Mouse (Mus musculus) lung, adult 2 months (tissue): ENCODE data around the gene Memo1. TPM values are rescaled to one million over a fixed set of nuclear protein-coding genes. Genes with fewer than 3 reads are reported as not detected.
"Not testable (repeated sequence)": the region's sequence is repeated elsewhere in the genome, so short reads cannot be mapped to it uniquely, and the experiment has no call there.

Source experiments
- DNase-seq: peaks from one replicate; pipeline ENCODE4 v3.0.0; 2022
- H3K4me1 ChIP-seq: fragments of 200-500 bp; 2 replicates; pipeline ENCODE4 v1.6.1; 2011; ENCODE audit warnings: low read length; ENCODE audit not compliant: control insufficient read depth, insufficient read depth
- H3K4me3 ChIP-seq: fragments of 200-500 bp; replicated peaks from 2 replicates; pipeline ENCODE3; 2011; ENCODE audit warnings: low read depth, mild to moderate bottlenecking, control low read depth, low read length; ENCODE audit errors: extremely low read depth
- CTCF ChIP-seq: fragments of 200-500 bp; IDR thresholded peaks from 2 replicates; pipeline ENCODE4 v1.5.1; 2011; ENCODE audit warnings: mild to moderate bottlenecking, low read length, control low read depth; ENCODE audit not compliant: insufficient read depth
- POLR2A ChIP-seq: fragments of 200-500 bp; IDR thresholded peaks from 2 replicates; pipeline ENCODE4 v1.6.1; 2011; ENCODE audit warnings: low read depth, mild to moderate bottlenecking, control low read depth, low read length, borderline replicate concordance; ENCODE audit errors: extremely low read depth
- WGBS: fragments of 180-500 bp; shearing (Covaris S2); methylation state at CpG from one replicate; pipeline ENCODE4 v1.1.7; 2018; 5-methylcytosine and 5-hydroxymethylcytosine counted together
- polyA plus RNA-seq: library from polyadenylated mRNA; depleted of rRNA; stranded (reverse); fragments of >200 nt; gene quantifications from 2 replicates; pipeline ENCODE4 v1.2.3, GENCODE M21; 2012; rRNA removed

Gene Memo1
- polyA plus RNA-seq, result 18.2 and 23.3 TPM in 2 replicates

GRCm38 (mm10) chr17:74295026-74295970 is at the start of gene Memo1:
Gene Memo1 (minus strand): TSS chr17:74295521.
- peak; percentile 82 for DNase-seq
- H3K4me1 ChIP-seq, result peaks cover 2% of the 10 kb centered on the region
- TF ChIP-seq CTCF (no peak), POLR2A (peak; percentile 39; the same call in 1 of the 2 replicates)
- peak within 1 kb of the TSS; percentile 99 for H3K4me3 ChIP-seq
- under 1% methylated on average over 98 of the region's 110 CpGs for WGBS

GRCm38 (mm10) chr17:74341151-74341550 is 45.8 kb upstream of the Memo1 start:
- Histone ChIP-seq H3K4me1 (peaks cover 14% of the 10 kb centered on the region), H3K4me3 (no peak overlapping the region)
- TF ChIP-seq POLR2A (no peak), CTCF (no peak)
- WGBS, result 46% methylated on average over 5 of the region's 5 CpGs
- no peak for DNase-seq

- under 1% methylated on average over 81 of the region's 90 CpGs for WGBS
- H3K4me3 ChIP-seq, result peak within 1 kb of the TSS; percentile 96
- TF ChIP-seq CTCF (no peak), POLR2A (peak; percentile 65; the same call in 1 of the 2 replicates)
- H3K4me1 ChIP-seq, result peaks cover 14% of the 10 kb centered on the region
- peak; percentile 72 for DNase-seq
Observed at GRCm38 (mm10) chr17:74338937-74339804, 43.9 kb upstream of the Memo1 start, which contains the start of gene Spast. Gene Spast (plus strand): TSS chr17:74338987.

- WGBS, result under 1% methylated on average over 45 of the region's 50 CpGs
- H3K4me1 ChIP-seq, result peaks cover 14% of the 10 kb centered on the region
- peak; percentile 90 for DNase-seq
- TF ChIP-seq POLR2A (no peak; the same call in 1 of the 2 replicates), CTCF (no peak)
- peak overlapping the region; percentile 96 for H3K4me3 ChIP-seq
Observed at GRCm38 (mm10) chr17:74338225-74338931, 43.1 kb upstream of the Memo1 start.

- 67% methylated on average over 9 of the region's 9 CpGs for WGBS
- DNase-seq, result no peak
- no peak for TF ChIP-seq POLR2A
- TF ChIP-seq CTCF, result no peak
- Histone ChIP-seq H3K4me3 (no peak overlapping the region), H3K4me1 (no peaks in the 10 kb centered on the region)
Observed at GRCm38 (mm10) chr17:74331049-74331676, 35.8 kb upstream of the Memo1 start.

GRCm38 (mm10) chr17:74328146-74328545 is 32.8 kb upstream of the Memo1 start:
- DNase-seq, result not testable (repeated sequence)
- WGBS, result 52% methylated on average over 2 of the region's 2 CpGs

GRCm38 (mm10) chr17:74327195-74327594 is 31.9 kb upstream of the Memo1 start:
- DNase-seq, H3K4me3 ChIP-seq: not testable (repeated sequence)
- WGBS, result 81% methylated on average over 7 of the region's 7 CpGs

More at GRCm38 (mm10) chr17:74328146-74328545, 32.8 kb upstream of the Memo1 start:
- not testable (repeated sequence) for H3K4me3 ChIP-seq, H3K4me1 ChIP-seq
- peak; percentile 45 for TF ChIP-seq CTCF

GRCm38 (mm10) chr17:74323844-74324243 is 28.5 kb upstream of the Memo1 start, which contains the start of gene Dpy30:
Gene Dpy30 (minus strand): TSS chr17:74323944.
- WGBS, result 77% methylated on average over 2 of the region's 2 CpGs
- no peaks in the 10 kb centered on the region for H3K4me1 ChIP-seq
- no peak within 1 kb of the TSS for H3K4me3 ChIP-seq
- no peak for DNase-seq
- no peak for TF ChIP-seq POLR2A
- no peak for TF ChIP-seq CTCF

More at GRCm38 (mm10) chr17:74327195-74327594, 31.9 kb upstream of the Memo1 start:
- H3K4me1 ChIP-seq, result not testable (repeated sequence)

GRCm38 (mm10) chr17:74322400-74323054 is 27.2 kb upstream of the Memo1 start:
- Histone ChIP-seq H3K4me1 (no peaks in the 10 kb centered on the region), H3K4me3 (no peak overlapping the region)
- TF ChIP-seq CTCF (peak; percentile 38; the same call in 1 of the 2 replicates), POLR2A (no peak)
- DNase-seq, result no peak
- WGBS, result 46% methylated on average over 5 of the region's 5 CpGs
